9 mouse cellular contexts compared by ENCODE assay signal in genomic region chr7:88206914-88207710, GRCm38 (mm10).
DNase-seq lines count a peak whose midpoint lies in the region; ATAC-seq and TF ChIP-seq lines count a peak whose summit lies in the region.
"Had no signal": no experiment of that assay in that cellular context is flagged by ENCODE, and none has a peak within 500 bp of the region (broad histone marks: within the 10 kb centered on the region; RNA-seq: fewer than 3 reads in every experiment).

No protein-coding gene starts in this region.

- ATAC-seq in embryonic facial prominence, embryonic 14.5 days (ENCODE audit: low read depth) = peak; percentile 53
- no peak; the same call in 1 of the 2 replicates for ATAC-seq in kidney, embryonic 15.5 days (replicated peaks; ENCODE audit: low FRiP score)

- peak overlapping the region; percentile 21 for H3K4me3 ChIP-seq in spleen, adult 2 months (ENCODE audit: extremely low read depth, insufficient read depth, insufficient read length)
- no peak overlapping the region for H3K4me3 ChIP-seq in embryonic facial prominence, embryonic 14.5 days (ENCODE audit: low read depth, low read length)
- H3K4me3 ChIP-seq in kidney, embryonic 15.5 days (replicated peaks) = no peak overlapping the region
- H3K4me3 ChIP-seq: limb, embryonic 15.5 days had no signal

- DNase-seq in spleen, adult 2 months (ENCODE audit: low read depth in 1 of 2, low spot score in 2 of 2) = no peak
- DNase-seq in spleen, postnatal 10 days (ENCODE audit: low spot score in 2 of 2) = no peak
- DNase-seq in embryonic facial prominence, embryonic 14.5 days (ENCODE audit: low spot score) = peak; percentile 63
- peak; percentile 68 for DNase-seq in layer of hippocampus, adult 9-11 months
- DNase-seq in retina, embryonic 14.5 days (ENCODE audit: low spot score) = peak; percentile 67
- no peak for DNase-seq in gastrocnemius, adult 18-20 months (ENCODE audit: low spot score)
- no peak for DNase-seq in adrenal gland, postnatal 25 days

- H3K27me3 ChIP-seq in spleen, adult 2 months (ENCODE audit: control insufficient read depth, insufficient read depth, low read length) = no peaks in the 10 kb centered on the region
- H3K27me3 ChIP-seq in embryonic facial prominence, embryonic 14.5 days (replicated peaks; ENCODE audit: control insufficient read depth, insufficient read depth, low read length) = no peaks in the 10 kb centered on the region
- no peaks in the 10 kb centered on the region for H3K27me3 ChIP-seq in kidney, embryonic 15.5 days
- H3K27me3 ChIP-seq: limb, embryonic 15.5 days had no signal

- H3K27ac ChIP-seq in spleen, adult 2 months (ENCODE audit: insufficient read depth, low read length) = peak overlapping the region; percentile 95
- peak overlapping the region; percentile 49; the same call in 1 of the 2 replicates for H3K27ac ChIP-seq in embryonic facial prominence, embryonic 14.5 days (replicated peaks; ENCODE audit: low read depth, low read length)
- H3K27ac ChIP-seq in kidney, embryonic 15.5 days = no peak overlapping the region; the same call in 1 of the 2 replicates
- H3K27ac ChIP-seq: limb, embryonic 15.5 days had no signal

- H3K9me3 ChIP-seq in embryonic facial prominence, embryonic 14.5 days (ENCODE audit: control insufficient read depth, low read length) = no peaks in the 10 kb centered on the region
- H3K9me3 ChIP-seq in kidney, embryonic 15.5 days (replicated peaks) = 0 out of 2 replicates have a peak, but pooled peaks cover 6% of the 10 kb centered on the region
- H3K9me3 ChIP-seq: limb, embryonic 15.5 days had no signal

- peak overlapping the region; percentile 4; the same call in 1 of the 2 replicates for H3K4me2 ChIP-seq in embryonic facial prominence, embryonic 14.5 days (ENCODE audit: low read depth, low read length)
- no peak overlapping the region for H3K4me2 ChIP-seq in kidney, embryonic 15.5 days
- H3K4me2 ChIP-seq: limb, embryonic 15.5 days had no signal

- no peak overlapping the region for H3K9ac ChIP-seq in embryonic facial prominence, embryonic 14.5 days (ENCODE audit: low read depth, low read length)
- no peak overlapping the region for H3K9ac ChIP-seq in kidney, embryonic 15.5 days
- H3K9ac ChIP-seq: limb, embryonic 15.5 days had no signal

- peaks cover 13% of the 10 kb centered on the region for H3K4me1 ChIP-seq in spleen, adult 2 months (ENCODE audit: control insufficient read depth, insufficient read depth, insufficient read length)
- H3K4me1 ChIP-seq in embryonic facial prominence, embryonic 14.5 days (ENCODE audit: control insufficient read depth, insufficient read depth, low read length) = peaks cover 5% of the 10 kb centered on the region; the same call in 1 of the 2 replicates
- no peaks in the 10 kb centered on the region for H3K4me1 ChIP-seq in kidney, embryonic 15.5 days
- H3K4me1 ChIP-seq: limb, embryonic 15.5 days had no signal

- TF ChIP-seq POLR2A in spleen, adult 2 months (IDR thresholded peaks at IDR 0.05; ENCODE audit: low read depth, low read length) = no peak

- no peaks in the 10 kb centered on the region for H3K36me3 ChIP-seq in spleen, adult 2 months (ENCODE audit: control insufficient read depth, insufficient read depth, low read length)
- no peaks in the 10 kb centered on the region for H3K36me3 ChIP-seq in embryonic facial prominence, embryonic 14.5 days (ENCODE audit: control insufficient read depth, insufficient read depth, low read length)
- H3K36me3 ChIP-seq in kidney, embryonic 15.5 days = no peaks in the 10 kb centered on the region
- H3K36me3 ChIP-seq: limb, embryonic 15.5 days had no signal

- no peak for TF ChIP-seq CTCF in spleen, adult 2 months (IDR thresholded peaks at IDR 0.05; ENCODE audit: extremely low read depth, insufficient read depth, insufficient read length, insufficient replicate concordance)

- 27% methylated on average over 10 of the region's 10 CpGs for WGBS in spleen, adult 2 months
- WGBS in embryonic facial prominence, embryonic 14.5 days = 30% methylated on average over 10 of the region's 10 CpGs
- WGBS in kidney, embryonic 15.5 days = 42% methylated on average over 10 of the region's 10 CpGs

Comparison
In these comparisons a context has a peak if more than half of its experiments do, and no peak if none do; other contexts are left out.
1. DNase-seq: peak in embryonic facial prominence, embryonic 14.5 days (single experiment), layer of hippocampus, adult 9-11 months (single experiment) and retina, embryonic 14.5 days (single experiment); none in spleen, adult 2 months (0 of 2), spleen, postnatal 10 days (0 of 2), gastrocnemius, adult 18-20 months (single experiment) and adrenal gland, postnatal 25 days (single experiment).